Mouse (Mus musculus): Measurements from ENCODE around the gene Zfp740.

DNA sequence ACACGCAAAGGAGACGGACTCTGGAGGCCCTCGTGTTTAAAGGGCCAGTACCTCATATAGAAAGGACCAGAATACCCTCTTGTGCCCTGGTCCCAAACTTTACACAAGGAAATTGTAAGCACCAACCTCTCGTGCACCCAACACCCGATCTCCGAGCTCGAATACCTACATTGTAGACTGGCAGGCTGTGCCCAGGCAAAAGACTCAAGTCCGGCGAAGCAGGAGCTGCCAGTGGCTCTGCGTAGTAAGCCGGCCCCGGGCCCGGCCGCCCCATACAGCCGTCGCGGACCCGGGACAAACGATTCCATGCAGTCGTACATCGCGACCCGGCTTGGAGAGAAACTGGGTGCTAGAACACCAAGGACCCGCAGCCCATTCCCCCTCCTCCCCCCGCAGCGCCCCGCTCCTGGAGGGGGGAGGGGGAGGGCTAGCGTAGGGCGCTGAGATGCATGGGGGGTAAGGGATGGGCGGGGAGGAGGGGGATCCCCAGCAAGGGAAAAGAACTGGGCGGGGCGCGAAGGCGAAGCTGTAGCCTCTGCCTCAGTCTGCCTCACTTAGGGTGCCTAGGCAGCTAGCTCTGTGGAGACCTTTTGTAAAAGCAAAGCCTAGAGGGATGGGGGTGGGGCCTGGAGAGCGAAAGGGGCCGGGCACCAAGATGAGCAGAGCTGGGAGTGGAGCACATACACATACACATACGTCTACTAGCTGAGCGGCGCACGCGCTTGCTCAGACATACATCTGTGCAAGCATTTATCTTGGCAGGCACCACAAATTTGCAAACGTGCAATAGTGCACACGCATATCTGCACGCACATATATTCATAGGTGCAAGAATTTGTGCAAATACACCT lies 43.1 kb downstream of the Zfp740 start:
- TF ChIP-seq EP300 (IDR thresholded peaks at IDR 0.05; ENCODE audit: insufficient read depth, low read depth, low read length): 0 out of 2 replicates have a peak, but pooled peaks have one; percentile 13
- TF ChIP-seq CTCF (IDR thresholded peaks at IDR 0.05): no peak
- TF ChIP-seq POLR2A (IDR thresholded peaks at IDR 0.05; ENCODE audit: insufficient read depth, low read depth, low read length): peak; percentile 89

Data from heart, adult 2 months (tissue).